Mouse (Mus musculus) cerebellum, postnatal 36 days (tissue): Measurements from ENCODE around the gene Zfp81.
"Not testable (repeated sequence)": the region's sequence is repeated elsewhere in the genome, so short reads cannot be mapped to it uniquely, and the experiment has no call there.

ENCODE experiments used
- DNase-seq, 2 experiments: peaks; one replicate each; pipeline ENCODE4 v3.0.0; 2021 to 2022; ENCODE audit warnings: mixed read lengths in 2 of 2

Gene Zfp81

DNA sequence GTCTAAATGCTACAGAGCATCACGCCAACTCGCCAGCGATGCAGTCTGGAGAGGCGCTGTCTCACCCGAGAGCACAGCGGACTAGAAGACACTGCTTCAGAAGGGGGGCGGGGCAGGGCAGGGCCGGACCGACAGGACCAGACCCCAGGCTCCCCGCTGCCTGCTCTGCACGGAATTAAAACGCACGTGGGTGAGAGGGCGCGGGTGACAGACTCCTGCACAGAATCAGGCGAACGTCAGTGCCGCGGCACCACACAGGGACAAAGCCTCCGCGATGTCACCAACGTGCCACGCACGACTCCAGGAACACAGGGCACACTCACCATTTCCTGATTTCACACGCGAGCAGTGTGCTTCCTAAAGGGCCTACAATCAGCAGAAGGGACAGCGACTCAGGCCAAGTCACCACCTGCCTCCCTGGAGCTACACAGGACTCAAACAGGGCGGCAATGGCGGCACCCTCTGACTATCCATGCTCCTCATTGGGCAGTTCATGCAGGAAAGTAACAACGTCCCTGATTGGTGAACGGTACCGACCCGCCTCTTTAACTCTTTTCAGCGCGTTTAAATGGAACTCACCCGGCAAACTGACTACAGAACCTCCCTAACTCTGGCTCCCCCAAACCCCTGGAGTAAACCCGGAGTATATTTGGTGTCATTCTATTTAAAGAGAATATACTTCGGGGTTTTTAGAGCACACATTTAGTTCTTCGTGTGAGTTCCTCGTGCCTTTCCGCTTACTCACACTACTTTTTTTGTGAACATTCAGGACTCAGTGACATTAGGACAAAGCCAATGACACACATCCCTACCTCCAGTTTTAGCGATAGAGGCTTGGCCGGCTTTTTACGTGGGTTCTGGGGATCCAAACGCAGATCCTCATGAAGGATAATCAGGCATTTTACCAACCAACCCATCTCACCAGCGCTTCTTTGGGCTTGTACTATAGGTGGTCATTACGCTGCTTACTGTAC is at the start of gene Zfp81:
TSS of gene Zfp81 (minus strand) at position 468 of the 974 bp plus-strand sequence.
- peak; percentile 82 to 88 for DNase-seq

DNA sequence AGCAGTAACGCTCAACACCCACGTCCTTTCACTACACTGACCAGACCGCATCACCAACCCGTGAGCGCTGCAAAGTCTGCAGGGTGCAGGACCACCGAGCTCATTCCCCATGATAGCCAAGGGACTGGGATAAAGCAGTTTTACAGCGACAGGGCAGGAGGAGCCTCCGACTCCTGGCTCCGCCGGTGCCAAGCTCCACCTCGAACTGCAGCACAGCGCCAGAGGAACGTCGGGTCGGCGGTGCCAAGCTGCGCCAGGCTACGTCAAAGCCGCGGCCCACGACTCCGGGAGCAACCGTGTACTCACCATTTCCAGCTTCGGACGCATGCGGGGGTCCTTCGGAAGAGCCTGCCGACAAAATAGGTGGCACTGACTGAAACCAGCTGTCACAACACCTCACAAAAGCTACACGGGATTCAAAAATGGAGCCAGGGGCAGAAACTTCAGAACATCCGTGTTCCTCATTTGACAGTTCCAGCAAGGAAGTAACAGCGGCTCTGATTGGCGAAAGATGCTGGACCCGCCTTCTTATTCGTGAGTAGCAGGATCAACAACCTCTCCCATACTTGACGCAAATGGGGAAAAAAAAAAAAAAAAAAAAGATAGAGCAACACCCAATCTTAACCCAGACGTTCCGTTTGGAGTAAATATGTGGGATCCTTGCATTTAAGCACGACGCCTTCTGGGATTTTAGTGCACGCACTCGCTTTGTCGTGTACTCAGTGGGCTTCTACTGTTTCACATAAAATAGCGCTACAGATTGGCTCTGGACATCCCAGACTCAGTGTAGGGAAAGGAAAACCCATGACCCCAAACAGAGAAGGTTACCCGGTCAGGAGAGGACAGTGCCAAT is 35.7 kb upstream of the Zfp81 start, which contains the start of gene Zfp101:
TSS of gene Zfp101 (minus strand) at position 460 of the 853 bp plus-strand sequence.
- peak; percentile 86 to 93 for DNase-seq

DNA sequence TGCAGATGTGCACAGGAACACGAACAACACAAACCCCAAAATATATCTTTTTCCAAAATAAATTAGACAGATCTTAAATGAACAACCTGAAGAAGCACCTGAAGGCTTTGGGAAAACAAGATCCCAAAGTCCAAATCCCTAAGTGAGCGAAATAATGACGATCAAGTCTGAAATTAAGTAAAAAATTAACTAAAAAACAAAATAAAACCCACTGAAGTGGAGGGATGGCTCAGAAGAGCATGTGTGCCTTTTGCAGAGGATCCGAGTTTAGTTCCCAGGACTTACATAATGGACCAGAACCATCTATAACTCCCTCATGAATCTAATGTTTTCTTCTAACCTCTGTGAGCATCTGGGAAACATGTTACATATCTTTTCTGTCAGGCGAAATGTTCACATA is 33.6 kb upstream of the Zfp81 start:
- DNase-seq = no peak

DNA sequence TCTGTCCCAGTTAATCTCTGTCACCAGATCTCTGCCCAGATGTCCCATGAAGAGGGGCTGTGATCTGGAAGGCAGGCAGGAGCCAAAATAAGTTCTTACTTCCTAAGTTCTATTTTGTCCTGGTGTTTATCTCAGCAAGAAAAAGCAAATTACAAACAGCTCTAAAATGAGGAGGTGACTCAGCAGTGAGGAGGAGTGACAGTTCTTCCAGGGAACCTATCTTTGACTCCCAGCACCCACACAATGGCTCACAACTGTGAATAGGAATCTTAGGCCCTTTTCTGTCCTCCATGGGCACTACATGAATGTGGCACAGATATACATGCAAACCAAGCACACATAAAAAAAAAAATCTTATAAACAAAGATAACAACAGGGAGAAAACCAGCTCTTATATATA is 27.0 kb upstream of the Zfp81 start:
- DNase-seq = no peak

DNA sequence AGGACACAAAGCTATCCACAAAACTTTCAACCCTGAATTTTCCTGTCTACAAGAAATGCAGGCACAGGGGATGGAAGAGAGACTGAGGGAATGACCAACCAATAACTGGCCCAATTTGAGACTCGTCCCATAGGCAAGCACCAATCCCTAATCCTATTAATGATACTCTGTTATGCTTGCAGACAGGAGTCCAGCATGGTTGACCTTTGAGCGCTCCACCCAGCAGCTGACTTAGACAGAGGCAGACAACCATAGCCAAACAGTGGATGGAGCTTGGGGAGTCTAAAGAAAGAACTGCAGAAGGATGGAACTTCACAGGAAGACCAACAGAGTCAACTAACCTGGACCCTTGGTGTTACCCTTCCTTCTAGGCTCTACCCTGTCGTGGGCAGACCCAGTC is 14.1 kb upstream of the Zfp81 start:
- no peak for DNase-seq

DNA sequence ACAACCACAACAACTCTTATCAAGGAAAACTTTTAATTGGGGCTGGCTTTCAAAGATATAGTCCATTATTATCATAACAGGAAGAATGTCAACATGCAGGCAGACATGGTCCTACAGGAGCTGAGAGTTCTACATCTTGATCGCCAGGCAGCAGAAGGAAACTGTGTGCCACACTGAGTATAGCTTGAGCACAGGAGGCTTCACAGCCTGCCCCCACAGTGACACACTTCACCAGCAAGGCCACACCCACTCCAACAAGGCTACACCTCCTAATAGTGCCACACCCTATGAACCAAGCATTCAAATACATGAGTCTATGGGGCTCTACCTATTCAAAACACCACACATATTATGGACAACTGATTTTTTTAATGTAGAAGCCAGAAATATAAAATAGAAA is 5.7 kb downstream of the Zfp81 start:
- no peak for DNase-seq

DNA sequence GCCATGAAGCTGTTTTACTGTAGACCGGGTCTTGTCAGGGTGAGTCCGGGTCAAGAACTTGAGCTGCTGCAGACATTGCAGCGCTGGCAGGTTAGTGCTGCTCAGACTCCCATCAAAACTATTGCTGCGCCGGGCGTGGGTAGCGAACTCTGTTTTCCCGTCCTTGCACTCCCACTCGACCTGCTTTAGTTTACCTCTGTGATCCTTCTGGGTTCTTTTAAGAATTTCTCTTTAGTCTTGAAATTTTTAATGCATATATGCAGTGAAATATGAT is 68.9 kb downstream of the Zfp81 start:
- DNase-seq = not testable (repeated sequence)

DNA sequence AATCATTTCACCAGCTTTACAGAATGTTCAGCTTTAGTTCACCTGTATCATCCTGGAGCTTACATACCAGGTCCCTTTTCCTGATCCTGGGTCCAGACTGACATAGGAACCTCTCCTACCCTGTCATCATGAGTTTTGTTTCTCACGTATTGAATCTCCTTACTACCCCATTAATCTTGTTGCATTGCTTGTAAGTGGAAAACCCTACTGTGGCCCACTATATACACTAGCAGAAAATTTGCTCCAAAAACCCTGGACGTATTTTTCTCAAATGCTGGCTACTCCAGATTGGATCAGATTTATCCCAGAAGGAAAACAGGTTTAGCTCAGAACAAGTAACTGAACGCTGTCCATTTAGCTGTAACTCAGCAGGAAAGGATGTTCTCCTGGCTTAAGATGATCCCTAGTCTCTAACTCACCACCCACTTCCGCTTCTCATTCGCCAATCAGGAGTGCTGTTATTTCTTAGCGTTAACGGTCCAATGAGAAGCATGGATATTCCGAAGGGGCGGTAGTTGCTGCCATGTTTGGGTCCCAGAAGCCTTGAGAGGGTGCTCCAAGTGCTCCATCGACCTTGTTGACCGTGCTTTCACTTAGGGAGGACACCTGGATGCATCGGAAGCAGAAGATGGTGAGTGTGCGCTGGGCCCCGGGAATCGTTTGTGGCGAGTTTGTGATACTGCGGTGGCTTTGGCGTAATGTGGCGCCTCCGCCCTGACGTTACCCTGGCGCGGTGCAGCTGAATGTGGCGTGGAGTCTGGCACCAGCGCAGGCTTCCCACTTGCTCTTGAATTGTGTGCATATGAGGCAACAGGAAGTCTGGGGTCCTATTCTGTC is 69.4 kb downstream of the Zfp81 start, which contains the start of gene Zfp955b:
TSS of gene Zfp955b (plus strand) at position 506 of the 837 bp plus-strand sequence.
- not testable (repeated sequence) for DNase-seq
